Mouse (Mus musculus): ENCODE results near the gene Mllt6. TPM values are rescaled to one million over a fixed set of nuclear protein-coding genes. Genes with fewer than 3 reads are reported as not detected.

Gene Mllt6
- total and polyA plus RNA-seq, 3 experiments = 17.2 to 17.6 TPM; not detected in 1

DNA sequence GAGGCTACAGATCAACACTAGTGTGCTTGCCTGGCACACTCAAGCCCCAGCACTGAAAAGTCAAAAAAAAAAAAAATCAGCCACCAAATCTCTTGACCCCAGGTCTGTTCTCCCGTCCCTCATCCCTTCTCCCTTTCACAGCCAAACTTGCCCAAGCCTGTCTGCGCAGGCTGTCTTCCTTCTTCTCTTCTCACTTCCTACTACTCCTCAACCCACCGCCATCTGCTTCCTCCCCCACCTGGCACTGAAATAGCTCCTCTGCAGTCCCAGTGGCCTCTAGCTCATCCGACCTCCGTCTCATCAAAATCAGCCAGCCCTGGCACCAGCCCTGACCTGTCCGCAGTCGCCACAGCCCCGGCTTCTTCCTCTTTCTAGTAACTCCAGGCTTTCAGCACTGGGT lies 21.5 kb upstream of the Mllt6 start:
- Histone ChIP-seq H3K9me3 (replicated peaks; ENCODE audit: insufficient read depth, low read length) (no peaks in the 10 kb centered on the region), H3K27me3 (ENCODE audit: control insufficient read depth in 1 of 2, insufficient read depth in 2 of 2, low read length in 2 of 2) (no peaks in the 10 kb centered on the region; a peak in 1 of 4 replicates), H3K36me3 (ENCODE audit: control insufficient read depth in 1 of 2, insufficient read depth in 2 of 2, low read length in 2 of 2) (no peaks in the 10 kb centered on the region), H3K4me3 (ENCODE audit: control insufficient read depth in 1 of 2, insufficient read depth in 1 of 2, low read depth in 2 of 2, low read length in 2 of 2) (no peak overlapping the region), H3K79me2 (ENCODE audit: control insufficient read depth, insufficient read depth, low read length, poor library complexity) (no peaks in the 10 kb centered on the region), H3K27ac (ENCODE audit: control insufficient read depth, low read depth, low read length) (no peak overlapping the region), H3K4me1 (ENCODE audit: control insufficient read depth in 1 of 2, insufficient read depth in 2 of 2, low read length in 2 of 2) (no peaks in the 10 kb centered on the region), H3K9ac (ENCODE audit: control insufficient read depth, low read depth, low read length, poor library complexity, severe bottlenecking) (no peak overlapping the region)
- no peak for DNase-seq (ENCODE audit: low read depth, low spot score)
- TF ChIP-seq JUND (IDR thresholded peaks at IDR 0.05; ENCODE audit: low read depth, low read length) (no peak), SMC3 (IDR thresholded peaks at IDR 0.05; ENCODE audit: low read depth, low read length) (no peak), NELFE (IDR thresholded peaks at IDR 0.05; ENCODE audit: low read depth, low read length) (no peak), MYB (IDR thresholded peaks at IDR 0.05; ENCODE audit: low read depth, low read length) (no peak), ETS1 (IDR thresholded peaks at IDR 0.05; ENCODE audit: low read depth, low read length) (no peak), CHD2 (IDR thresholded peaks at IDR 0.05; ENCODE audit: low read length) (no peak), TBP (IDR thresholded peaks at IDR 0.05; ENCODE audit: low read depth, low read length) (no peak), POLR2AphosphoS5 (IDR thresholded peaks at IDR 0.05; ENCODE audit: borderline replicate concordance, low read depth, low read length) (no peak), BHLHE40 (IDR thresholded peaks at IDR 0.05; ENCODE audit: borderline replicate concordance, low read depth, low read length) (no peak), USF1 (IDR thresholded peaks at IDR 0.05; ENCODE audit: low read depth, low read length) (no peak), POLR2AphosphoS2 (IDR thresholded peaks at IDR 0.05; ENCODE audit: low read length) (no peak), TCF12 (IDR thresholded peaks at IDR 0.05; ENCODE audit: low read depth, low read length) (no peak), RAD21 (IDR thresholded peaks at IDR 0.05; ENCODE audit: low read depth, low read length) (no peak), E2F4 (IDR thresholded peaks at IDR 0.05; ENCODE audit: borderline replicate concordance, low read depth, low read length) (no peak), HCFC1 (IDR thresholded peaks at IDR 0.05; ENCODE audit: low read depth, low read length) (no peak), POLR2A (IDR thresholded peaks at IDR 0.05; ENCODE audit: control insufficient read depth in 1 of 2, insufficient read depth in 1 of 2, low read depth in 1 of 2, low read length in 2 of 2, poor library complexity in 1 of 2) (no peak), ELF1 (IDR thresholded peaks at IDR 0.05; ENCODE audit: low read depth, low read length) (no peak), MXI1 (IDR thresholded peaks at IDR 0.05; ENCODE audit: low read depth, low read length) (no peak), UBTF (IDR thresholded peaks at IDR 0.05; ENCODE audit: borderline replicate concordance, insufficient read depth, low read depth, low read length) (no peak), NRF1 (IDR thresholded peaks at IDR 0.05; ENCODE audit: insufficient read depth, low read depth, low read length, poor library complexity, severe bottlenecking) (no peak)

DNA sequence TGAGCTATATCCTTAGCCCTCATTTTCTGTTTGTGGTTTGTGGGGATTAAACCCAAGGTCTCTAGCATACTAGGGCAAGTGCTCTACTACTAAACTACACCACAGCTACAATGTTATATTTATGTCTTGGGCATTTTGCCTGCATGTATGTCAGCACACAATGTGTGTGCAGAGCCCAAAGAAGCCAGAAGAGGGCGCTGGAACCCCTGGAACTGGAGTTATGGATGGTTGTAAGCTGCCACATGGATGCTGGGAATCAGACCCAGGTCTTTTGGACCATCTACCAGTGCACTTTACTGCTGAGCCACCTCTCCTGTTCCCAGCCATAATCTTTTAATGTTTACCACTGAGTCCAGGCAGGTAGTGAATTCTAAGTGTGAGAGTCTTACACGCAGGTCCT lies 20.5 kb upstream of the Mllt6 start:
- no peak overlapping the region for H3K27ac ChIP-seq (ENCODE audit: control insufficient read depth, low read depth, low read length)
- H3K9me3 ChIP-seq (replicated peaks; ENCODE audit: insufficient read depth, low read length) = no peaks in the 10 kb centered on the region
- DNase-seq (ENCODE audit: low read depth, low spot score) = peak; percentile 54
- H3K4me1 ChIP-seq (ENCODE audit: control insufficient read depth in 1 of 2, insufficient read depth in 2 of 2, low read length in 2 of 2) = no peaks in the 10 kb centered on the region
- H3K36me3 ChIP-seq (ENCODE audit: control insufficient read depth in 1 of 2, insufficient read depth in 2 of 2, low read length in 2 of 2) = no peaks in the 10 kb centered on the region
- H3K27me3 ChIP-seq (ENCODE audit: control insufficient read depth in 1 of 2, insufficient read depth in 2 of 2, low read length in 2 of 2) = no peaks in the 10 kb centered on the region; a peak in 1 of 4 replicates
- peak; percentile 61 to 68 (median 63) for TF ChIP-seq CTCF (IDR thresholded peaks at IDR 0.05 in 2 of 3, conservative IDR thresholded peaks at IDR 0.05 in 1 of 3; ENCODE audit: control insufficient read depth in 1 of 3, insufficient read depth in 1 of 3, low read depth in 2 of 3, low read length in 3 of 3, poor library complexity in 1 of 3, severe bottlenecking in 1 of 3)
- TF ChIP-seq RAD21 (IDR thresholded peaks at IDR 0.05; ENCODE audit: low read depth, low read length) = peak; percentile 36
- TF ChIP-seq MYC (IDR thresholded peaks at IDR 0.05; ENCODE audit: low read depth, low read length) = no peak
- H3K4me3 ChIP-seq (ENCODE audit: control insufficient read depth in 1 of 2, insufficient read depth in 1 of 2, low read depth in 2 of 2, low read length in 2 of 2) = no peak overlapping the region
- no peaks in the 10 kb centered on the region for H3K79me2 ChIP-seq (ENCODE audit: control insufficient read depth, insufficient read depth, low read length, poor library complexity)
- H3K9ac ChIP-seq (ENCODE audit: control insufficient read depth, low read depth, low read length, poor library complexity, severe bottlenecking) = no peak overlapping the region

All from MEL (cell line).